Mouse (Mus musculus) adrenal gland, adult 8-10 months (tissue): ENCODE results near the gene Smarcd2. TPM values are rescaled to one million over a fixed set of nuclear protein-coding genes. Genes with fewer than 3 reads are reported as not detected.

ENCODE experiments used
- DNase-seq: peaks from one replicate; pipeline ENCODE4 v3.0.0; 2022
- total RNA-seq, 4 experiments: library from RNA; stranded (reverse); gene quantifications; 2 replicates each; pipeline ENCODE4 v1.2.4; 2022

Smarcd2 gene
- total RNA-seq, 4 experiments from 2014 or later = 74.0 to 91.9 (median 85.8) TPM

DNA sequence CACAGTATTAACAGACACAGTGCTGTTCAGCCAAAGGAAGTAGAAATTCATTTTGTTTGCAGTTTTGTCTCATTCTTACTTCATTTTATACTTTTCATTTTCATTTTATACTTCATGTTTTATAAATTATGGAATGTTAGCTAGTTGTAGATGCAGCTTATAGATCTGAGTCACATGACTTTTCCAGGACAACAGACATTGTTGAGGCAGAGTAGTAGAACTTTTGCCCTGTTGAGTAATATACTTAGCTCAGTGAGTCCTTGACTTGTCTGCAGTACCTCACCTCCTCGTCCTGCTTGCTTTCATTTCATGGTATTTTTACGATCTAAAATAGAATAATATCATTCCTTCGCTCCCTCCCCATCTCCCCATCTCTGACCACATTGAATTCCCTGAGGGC, 52.2 kb downstream of the Smarcd2 start:
- DNase-seq = no peak

DNA sequence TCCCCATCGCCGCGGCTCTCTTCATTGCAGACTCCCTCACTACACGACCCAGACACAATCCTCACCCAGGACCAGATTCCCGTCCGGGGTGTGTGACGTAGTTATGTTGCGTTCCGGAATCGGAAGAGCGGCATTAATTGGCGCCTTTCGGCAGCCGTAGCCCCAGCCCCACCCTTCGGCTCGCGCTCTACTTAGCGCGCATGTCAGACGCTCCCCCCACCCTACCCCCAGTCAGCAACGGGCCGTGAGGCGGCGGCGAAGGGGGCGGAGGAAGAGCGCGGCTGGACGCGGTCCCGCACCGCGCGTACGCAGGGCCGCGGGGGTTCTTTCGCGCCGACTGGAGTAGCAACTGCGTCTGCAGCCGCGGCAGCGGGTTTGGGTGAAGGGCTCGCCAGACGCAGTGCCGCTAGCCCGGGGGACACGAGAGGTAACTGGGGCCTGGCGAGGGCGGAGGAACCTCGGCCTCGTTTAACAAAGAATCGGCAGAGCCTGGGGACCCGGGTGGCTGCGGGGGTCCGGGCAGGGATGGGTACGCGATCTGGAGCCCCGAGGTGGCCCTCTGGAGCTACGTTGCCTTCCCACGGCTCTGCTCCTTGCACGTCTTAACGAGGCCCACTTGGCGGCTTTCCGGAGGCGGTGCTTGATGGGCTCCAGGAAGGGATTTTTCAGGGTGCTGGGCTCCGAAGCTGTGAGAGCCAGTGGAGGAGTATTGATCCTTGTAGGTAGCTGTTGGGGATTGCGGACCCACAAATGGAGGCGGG, 55.9 kb downstream of the Smarcd2 start, which contains the start of gene Ddx42:
Ddx42 (plus strand) TSS at position 197 of the 761 bp plus-strand sequence.
- peak; percentile 89 for DNase-seq

DNA sequence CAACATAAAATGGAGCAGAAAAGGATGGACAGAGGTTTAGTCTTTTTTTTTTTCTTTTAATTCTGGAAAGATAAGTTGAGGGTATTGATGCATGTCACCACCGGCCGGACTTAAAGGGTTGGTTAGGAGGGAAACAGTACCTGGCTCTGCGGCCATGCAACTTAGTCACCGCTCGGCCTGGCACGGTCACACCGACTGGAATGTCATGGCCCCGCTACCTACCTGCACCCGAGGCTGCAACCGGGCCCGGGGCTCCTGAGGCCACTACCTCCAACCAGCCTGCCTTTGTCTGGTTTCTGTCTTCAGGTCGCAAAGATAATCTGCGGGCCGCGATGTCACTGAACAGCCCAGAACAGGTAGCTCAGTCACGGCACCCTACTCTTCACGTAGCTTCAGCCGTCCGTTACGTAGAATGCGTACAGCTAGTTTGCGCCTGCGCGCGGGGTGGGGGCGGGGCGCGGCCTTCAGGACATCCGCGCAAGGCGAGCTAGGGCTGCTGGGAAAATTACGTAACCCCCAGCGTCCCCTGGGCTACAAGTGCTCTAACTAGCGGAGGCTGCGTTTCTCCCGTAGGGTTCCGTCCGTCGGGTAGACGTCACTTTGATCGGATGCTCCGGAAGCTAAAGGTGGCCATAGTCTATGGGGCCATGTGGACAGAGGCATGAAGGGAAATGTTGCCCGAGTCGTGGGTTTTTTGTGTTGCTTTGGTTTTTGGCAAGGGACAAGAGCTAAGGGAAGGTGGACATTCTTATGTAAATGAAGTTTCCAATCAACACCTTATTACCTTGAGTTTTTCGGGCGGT, 56.6 kb downstream of the Smarcd2 start, which contains the start of gene Ccdc47:
Ccdc47 (minus strand) TSS at position 418 of the 803 bp plus-strand sequence.
- DNase-seq = peak; percentile 97

DNA sequence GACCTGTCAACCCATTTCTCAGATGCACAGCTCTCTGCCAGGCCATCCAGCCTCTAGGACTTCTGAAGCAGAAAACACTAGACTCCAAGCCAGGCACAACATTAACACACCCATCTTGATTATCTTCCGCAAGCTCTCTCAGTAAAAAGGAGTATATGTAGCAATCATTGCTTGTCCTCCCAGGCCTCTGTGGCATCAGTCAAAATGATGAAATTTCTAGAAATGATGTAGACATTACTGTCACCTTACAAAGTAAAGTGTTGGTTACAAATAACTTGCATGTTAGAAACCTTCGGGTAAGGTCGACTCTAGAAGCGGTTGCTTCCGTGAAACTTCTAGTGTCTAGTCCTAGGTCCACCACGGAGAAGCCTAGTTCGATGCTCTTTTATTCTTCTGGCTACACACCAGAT, 57.3 kb downstream of the Smarcd2 start:
- DNase-seq = no peak

DNA sequence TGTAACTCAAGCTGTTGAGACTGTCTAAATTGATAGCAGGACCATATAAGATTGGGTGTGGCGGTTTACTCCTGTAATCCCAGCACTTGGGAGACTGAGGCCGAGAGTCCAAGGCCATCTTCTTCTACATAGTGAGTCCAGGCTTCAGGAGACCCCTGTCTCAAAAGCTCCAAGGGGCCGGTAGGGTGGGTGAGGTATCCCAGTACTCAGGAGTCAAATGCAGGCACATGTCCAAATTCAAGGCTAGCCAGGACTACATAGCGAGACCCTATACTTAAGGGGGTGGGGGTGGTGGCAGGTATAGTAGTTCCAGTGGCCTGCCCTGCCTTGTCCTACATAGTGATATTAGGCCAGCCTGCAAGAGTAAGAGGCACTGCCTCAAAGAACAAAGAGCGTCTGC, 57.9 kb downstream of the Smarcd2 start:
- no peak for DNase-seq

Other genes starting within 250 kb of the Smarcd2 start
- 10 to 100 TPM; 57.3 to 79.3 (median 70.3) TPM for gene Dcaf7, start 236.1 kb downstream of the Smarcd2 start, total RNA-seq
- 10 to 100 TPM; 26.3 to 38.6 (median 33.1) TPM for gene Taco1, start 206.9 kb downstream of the Smarcd2 start, total RNA-seq
- 10 to 100 TPM; 41.7 to 58.2 (median 47.2) TPM for gene Map3k3, start 188.4 kb downstream of the Smarcd2 start, total RNA-seq
- gene Gm10840, start 112.1 kb downstream of the Smarcd2 start, total RNA-seq = not detected
- gene Limd2, start 112.1 kb downstream of the Smarcd2 start, total RNA-seq = 10 to 100 TPM in 3 of 4 experiments, 1 to 10 TPM in 1; 9.6 to 18.9 (median 14.3) TPM
- gene Strada, start 70.8 kb downstream of the Smarcd2 start, total RNA-seq = 10 to 100 TPM; 15.1 to 26.8 (median 19.3) TPM
- 100 to 1,000 TPM in 3 of 4 experiments, 10 to 100 TPM in 1; 84.3 to 125 (median 116) TPM for gene Ccdc47, start 56.6 kb downstream of the Smarcd2 start, total RNA-seq
- gene Ddx42, start 56.0 kb downstream of the Smarcd2 start, total RNA-seq = 10 to 100 TPM; 53.4 to 71.6 (median 64.1) TPM
- 10 to 100 TPM; 42.3 to 82.3 (median 59.1) TPM for gene Ftsj3, start 16.9 kb downstream of the Smarcd2 start, total RNA-seq
- gene Psmc5, start 16.8 kb downstream of the Smarcd2 start, total RNA-seq = 100 to 1,000 TPM; 151 to 166 (median 154) TPM
- under 1 TPM in 3 of 4 experiments, not detected in 1; 0.15 to 0.19 (median 0.17) TPM for gene Tcam1, start 3.7 kb upstream of the Smarcd2 start, total RNA-seq
- gene Gh, start 28.9 kb upstream of the Smarcd2 start, total RNA-seq = not detected
- 1 to 10 TPM; 1.2 to 2.3 (median 1.6) TPM for gene Cd79b, start 41.8 kb upstream of the Smarcd2 start, total RNA-seq
- gene Scn4a, start 80.3 kb upstream of the Smarcd2 start, total RNA-seq = under 1 TPM in 3 of 4 experiments, not detected in 1; 0.06 to 0.43 (median 0.07) TPM
- under 1 TPM in 1 of 4 experiments, not detected in 3; 0.65 TPM for gene Prr29, start 92.5 kb upstream of the Smarcd2 start, total RNA-seq
- gene Icam2, start 115.1 kb upstream of the Smarcd2 start, total RNA-seq = 10 to 100 TPM; 10.0 to 15.8 (median 13.6) TPM
- gene Ern1, start 214.9 kb upstream of the Smarcd2 start, total RNA-seq = 100 to 1,000 TPM; 171 to 211 (median 198) TPM